Mouse (Mus musculus) ZHBTc4 (cell line): Measurements from ENCODE around the gene Chchd3.

ENCODE experiments used
- DNase-seq: peaks from one replicate; pipeline ENCODE4 v3.0.0-alpha.2; 2011; ENCODE audit warnings: low read depth, low spot score

Gene Chchd3

GRCm38 (mm10) chr6:32935576-32935975 lies 124.5 kb downstream of the Chchd3 start:
- DNase-seq, result peak; percentile 25

- peak; percentile 17 for DNase-seq
These were observed 128.8 kb downstream of the Chchd3 start for GRCm38 (mm10) chr6:32931106-32931770.

- no peak for DNase-seq
These were observed 137.7 kb downstream of the Chchd3 start for GRCm38 (mm10) chr6:32922391-32922790.

- DNase-seq, result no peak
These were observed 140.0 kb downstream of the Chchd3 start for GRCm38 (mm10) chr6:32920091-32920490.

GRCm38 (mm10) chr6:32910692-32911091 lies 149.4 kb downstream of the Chchd3 start:
- DNase-seq, result no peak

GRCm38 (mm10) chr6:32899061-32899460 lies 161.0 kb downstream of the Chchd3 start:
- no peak for DNase-seq

- DNase-seq, result no peak
These were observed 166.0 kb downstream of the Chchd3 start for GRCm38 (mm10) chr6:32894100-32894499.

- DNase-seq, result no peak
These were observed 169.3 kb downstream of the Chchd3 start for GRCm38 (mm10) chr6:32890726-32891125.

- no peak for DNase-seq
These were observed 171.0 kb downstream of the Chchd3 start for GRCm38 (mm10) chr6:32888894-32889529.

GRCm38 (mm10) chr6:32878586-32878985 lies 181.5 kb downstream of the Chchd3 start:
- no peak for DNase-seq

- DNase-seq, result no peak
These were observed 185.9 kb downstream of the Chchd3 start for GRCm38 (mm10) chr6:32874176-32874575.

GRCm38 (mm10) chr6:32872805-32873204 lies 187.3 kb downstream of the Chchd3 start:
- no peak for DNase-seq

- DNase-seq, result no peak
These were observed 209.1 kb downstream of the Chchd3 start for GRCm38 (mm10) chr6:32850960-32851359.

- DNase-seq, result no peak
These were observed 211.1 kb downstream of the Chchd3 start for GRCm38 (mm10) chr6:32848974-32849373.

- DNase-seq, result no peak
These were observed 214.6 kb downstream of the Chchd3 start for GRCm38 (mm10) chr6:32845463-32845862.

- peak; percentile 8 for DNase-seq
These were observed 222.1 kb downstream of the Chchd3 start for GRCm38 (mm10) chr6:32837939-32838301.

GRCm38 (mm10) chr6:32837165-32837938 lies 222.7 kb downstream of the Chchd3 start:
- DNase-seq, result peak; percentile 43

- DNase-seq, result no peak
These were observed 236.0 kb downstream of the Chchd3 start for GRCm38 (mm10) chr6:32823856-32824620.

- no peak for DNase-seq
These were observed 241.1 kb downstream of the Chchd3 start for GRCm38 (mm10) chr6:32818961-32819360.

- no peak for DNase-seq
These were observed 251.3 kb downstream of the Chchd3 start for GRCm38 (mm10) chr6:32808796-32809195.

GRCm38 (mm10) chr6:32807771-32808170 lies 252.3 kb downstream of the Chchd3 start:
- no peak for DNase-seq

GRCm38 (mm10) chr6:32803646-32804045 lies 256.4 kb downstream of the Chchd3 start:
- no peak for DNase-seq
